Mouse (Mus musculus) cerebral cortex, adult 2 months (tissue): ENCODE results near the gene Zmym1.

Experiments
- WGBS: fragments of 180-500 bp; shearing (Covaris S2); methylation state at CpG from one replicate; pipeline ENCODE4 v1.1.7; 2018; 5-methylcytosine and 5-hydroxymethylcytosine counted together

The Zmym1 gene

GRCm38 (mm10) chr4:127027228-127028190 lies 33.4 kb downstream of the Zmym1 start:
- 39% methylated on average over 4 of the region's 4 CpGs for WGBS

DNA sequence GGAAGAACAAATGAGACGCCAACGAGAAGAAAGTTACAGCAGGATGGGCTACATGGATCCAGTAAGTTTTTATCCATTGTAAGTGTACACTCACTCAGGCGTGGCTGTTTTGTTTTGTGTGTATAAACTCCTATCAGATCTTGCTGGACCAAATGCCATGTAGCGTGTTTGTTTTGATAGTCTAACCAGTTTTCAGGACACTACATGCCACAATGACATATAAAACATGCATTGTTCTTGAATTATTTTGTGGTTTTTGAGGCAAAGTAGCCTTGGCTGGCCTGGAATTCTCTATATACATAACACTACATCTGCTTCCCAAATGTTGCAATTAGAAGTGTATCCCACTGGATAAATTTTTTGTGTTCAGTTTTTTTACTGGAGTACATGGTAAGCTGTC lies 34.1 kb downstream of the Zmym1 start:
- WGBS = 65% methylated on average over 4 of the region's 4 CpGs

DNA sequence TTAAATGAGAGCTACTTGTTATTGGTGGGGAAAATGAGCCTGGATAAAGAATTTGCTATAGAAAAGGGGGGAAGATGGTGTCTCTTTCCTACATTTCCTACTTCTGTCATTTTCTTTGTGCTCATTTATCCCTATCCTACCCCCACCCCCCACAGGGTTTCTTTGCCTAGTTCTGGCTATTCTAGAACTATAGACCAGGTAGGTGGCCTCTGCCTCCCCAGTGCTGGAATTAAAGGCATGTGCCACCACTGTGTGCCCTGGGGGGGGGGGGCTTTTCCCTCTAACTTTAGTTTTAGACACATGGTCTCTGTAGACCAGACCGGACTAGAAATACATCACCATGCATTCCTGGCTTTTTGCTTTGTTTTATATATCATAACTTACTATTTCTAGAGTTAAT lies 36.7 kb downstream of the Zmym1 start:
- WGBS = 3% methylated on average over 1 of the region's 1 CpGs

DNA sequence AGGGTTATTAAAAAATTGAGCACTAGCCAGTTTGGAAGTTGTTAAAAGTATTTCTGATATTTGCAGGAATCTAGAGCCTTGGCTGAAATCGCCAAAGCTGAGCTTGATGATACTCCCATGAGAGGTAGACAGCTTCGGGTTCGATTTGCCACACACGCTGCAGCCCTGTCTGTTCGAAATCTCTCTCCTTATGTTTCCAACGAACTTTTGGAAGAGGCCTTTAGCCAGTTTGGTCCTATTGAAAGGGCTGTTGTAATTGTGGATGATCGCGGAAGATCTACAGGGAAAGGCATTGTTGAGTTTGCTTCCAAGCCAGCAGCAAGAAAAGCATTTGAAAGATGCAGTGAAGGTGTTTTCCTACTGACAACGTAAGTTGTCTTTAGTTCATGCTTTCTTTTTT lies 37.8 kb downstream of the Zmym1 start:
- 1% methylated on average over 9 of the region's 9 CpGs for WGBS

- under 1% methylated on average over 53 of the region's 53 CpGs for WGBS
Measured at GRCm38 (mm10) chr4:127021989-127022626, 38.8 kb downstream of the Zmym1 start.

- 1% methylated on average over 77 of the region's 87 CpGs for WGBS
Measured at GRCm38 (mm10) chr4:127021151-127021945, 39.6 kb downstream of the Zmym1 start, which contains the start of gene Sfpq. Gene Sfpq (plus strand): TSS chr4:127021324.

- WGBS = 14% methylated on average over 13 of the region's 13 CpGs
Measured at GRCm38 (mm10) chr4:127020411-127021150, 40.4 kb downstream of the Zmym1 start.

DNA sequence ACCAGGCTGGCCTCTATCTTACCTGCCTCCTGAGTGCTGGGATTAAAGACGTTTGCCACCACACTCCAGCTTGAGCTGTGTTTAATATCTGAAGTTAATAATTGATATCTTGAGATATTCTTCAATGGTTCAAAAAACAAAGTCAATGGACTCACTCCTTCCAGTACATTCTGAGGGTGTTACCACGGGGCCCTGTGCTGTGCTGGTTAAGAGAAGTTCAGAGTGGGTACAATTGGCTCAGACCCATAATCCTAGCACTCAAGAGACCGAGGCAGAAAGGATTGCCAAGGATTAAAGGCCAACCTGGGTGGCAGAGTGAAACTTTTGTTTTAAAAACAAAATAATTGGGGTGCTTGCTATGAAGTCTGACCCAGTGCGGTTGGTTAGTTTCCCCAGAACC lies 44.6 kb downstream of the Zmym1 start:
- 69% methylated on average over 4 of the region's 4 CpGs for WGBS

DNA sequence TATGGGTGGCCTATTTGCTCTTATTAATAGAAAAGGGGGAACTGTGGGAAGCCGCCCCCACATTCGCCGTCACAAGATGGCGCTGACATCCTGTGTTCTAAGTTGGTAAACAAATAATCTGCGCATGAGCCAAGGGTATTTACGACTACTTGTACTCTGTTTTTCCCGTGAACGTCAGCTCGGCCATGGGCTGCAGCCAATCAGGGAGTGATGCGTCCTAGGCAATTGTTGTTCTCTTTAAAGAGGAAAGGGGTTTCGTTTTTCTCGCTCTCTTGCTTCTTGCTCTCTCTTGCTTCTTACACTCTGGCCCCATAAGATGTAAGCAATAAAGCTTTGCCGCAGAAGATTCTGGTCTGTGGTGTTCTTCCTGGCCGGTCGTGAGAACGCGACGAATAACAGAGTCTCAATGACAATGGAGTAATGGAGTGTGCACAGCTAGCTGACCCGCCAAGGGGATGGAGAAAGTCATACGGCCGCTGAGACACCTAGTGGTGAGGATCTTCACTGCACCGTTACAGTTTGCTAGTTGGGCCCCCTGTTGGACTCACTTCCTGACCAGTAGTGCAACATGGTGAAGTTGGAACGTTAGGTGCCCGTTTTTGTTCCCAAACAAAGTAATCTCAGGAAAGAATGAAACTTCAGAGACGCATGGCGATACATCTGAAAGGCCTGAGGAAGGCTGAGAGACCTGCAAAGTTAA lies 45.5 kb downstream of the Zmym1 start:
- 12% methylated on average over 14 of the region's 26 CpGs for WGBS

DNA sequence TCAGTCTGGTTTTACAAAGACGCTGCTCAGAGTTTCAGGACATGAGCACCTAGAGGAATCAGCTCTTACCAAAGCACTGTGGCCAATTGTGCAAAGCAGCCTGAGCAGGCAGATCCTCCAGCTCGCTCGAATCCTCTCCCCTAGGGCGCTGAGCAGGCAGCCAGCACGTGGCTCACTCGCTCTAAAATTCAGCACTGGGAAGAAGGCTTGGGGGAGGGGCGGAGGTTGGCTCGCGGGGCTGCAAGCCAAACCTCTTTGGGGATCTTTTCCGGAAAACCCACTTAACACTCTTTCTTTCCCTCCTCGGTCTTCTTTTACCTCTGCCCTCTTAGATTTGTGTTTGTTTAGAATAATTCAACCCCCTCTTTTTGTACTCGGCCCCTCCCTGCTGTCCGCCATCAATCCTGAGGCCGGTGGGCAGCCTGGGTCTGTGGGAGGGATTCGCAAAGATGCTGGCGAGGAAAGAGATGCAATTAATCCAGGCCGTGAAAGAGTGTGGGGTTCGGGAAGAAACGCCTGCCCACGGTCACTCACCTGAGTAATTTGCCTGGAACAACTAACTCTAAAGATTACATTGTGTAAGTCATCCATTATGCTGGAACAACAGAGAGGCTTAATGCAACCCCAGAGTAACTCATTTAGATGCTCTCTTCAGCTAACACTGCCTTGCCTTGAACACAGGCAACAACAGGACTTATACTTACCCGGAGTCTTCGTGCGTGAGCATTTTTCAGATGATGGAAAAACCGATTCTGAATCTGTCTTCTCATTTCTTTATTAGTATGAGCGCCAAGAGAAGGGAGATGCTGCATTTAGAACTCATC lies 55.6 kb downstream of the Zmym1 start:
- 13% methylated on average over 25 of the region's 25 CpGs for WGBS

- WGBS = 76% methylated on average over 3 of the region's 3 CpGs
Measured at GRCm38 (mm10) chr4:127004384-127004783, 56.6 kb downstream of the Zmym1 start.

DNA sequence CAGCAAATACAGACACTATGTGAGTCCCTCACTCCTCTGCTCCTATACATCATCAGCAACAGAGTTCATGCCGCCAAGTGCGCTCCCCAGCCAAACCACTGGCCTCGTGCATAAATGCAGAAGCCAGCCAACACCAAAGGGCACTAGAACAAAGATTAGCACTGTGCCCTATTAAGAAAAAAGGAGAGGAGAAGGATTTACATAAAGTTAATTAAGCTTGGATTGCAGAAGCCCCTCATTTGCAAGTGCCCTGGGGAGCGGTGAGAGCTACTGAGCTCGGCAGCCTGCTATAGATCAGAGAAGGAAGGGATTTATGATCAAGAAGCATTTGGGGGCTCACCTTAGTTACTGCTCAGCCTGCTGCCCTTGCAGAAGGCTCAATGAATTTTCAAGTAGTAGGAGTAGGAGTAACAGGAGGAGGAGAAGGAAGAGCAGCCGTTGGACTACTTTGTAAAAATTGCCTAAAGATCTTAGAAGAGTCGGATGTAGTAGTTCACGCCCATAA lies 60.3 kb downstream of the Zmym1 start:
- 41% methylated on average over 8 of the region's 8 CpGs for WGBS

GRCm38 (mm10) chr4:126999372-126999771 lies 61.6 kb downstream of the Zmym1 start:
- WGBS = 94% methylated on average over 16 of the region's 16 CpGs
